Mouse (Mus musculus): ENCODE results near the gene Gm10974.

Gm10974 gene

DNA sequence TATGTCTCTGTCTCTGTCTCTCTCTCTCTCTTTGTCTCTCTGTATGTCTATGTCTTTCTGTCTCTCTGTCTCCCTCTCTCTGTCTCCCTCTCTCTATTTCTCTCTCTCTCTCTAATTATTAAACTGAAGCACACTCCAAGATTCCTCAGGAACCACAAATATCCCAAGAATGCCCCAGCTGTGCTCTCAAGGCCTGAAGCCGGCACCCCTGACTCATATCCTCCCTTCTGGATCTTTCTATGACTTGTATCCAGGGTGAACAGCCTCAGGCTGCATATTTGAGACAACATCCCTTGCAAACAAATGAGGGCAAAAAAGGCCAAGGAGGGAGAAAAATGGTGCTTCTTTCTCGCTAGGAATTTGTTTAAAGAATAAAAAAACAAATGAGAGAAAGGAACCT, at the start of gene Gm10974:
TSS of gene Gm10974 (plus strand) at position 2 of the 400 bp plus-strand sequence.
- DNase-seq (ENCODE audit: low spot score in 2 of 2), result no peak

DNA sequence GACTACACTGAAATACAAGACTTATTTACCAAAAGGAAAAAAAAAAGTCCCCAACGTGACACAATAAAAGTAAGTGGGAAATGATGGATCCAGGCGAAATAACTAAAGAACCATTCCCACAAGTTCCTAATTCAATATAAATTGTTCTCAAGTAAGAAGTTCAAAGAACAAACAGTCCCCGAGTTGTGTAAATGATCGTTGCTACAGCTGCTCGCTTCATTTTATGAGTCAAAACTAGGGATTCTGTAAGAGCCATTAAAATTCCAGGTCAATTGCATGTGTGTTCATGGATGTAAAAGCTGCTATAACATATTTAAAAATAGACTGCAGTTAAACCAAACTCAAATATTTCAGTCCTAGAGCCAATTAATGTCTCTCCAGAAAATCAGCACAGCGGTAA, 47.6 kb upstream of the Gm10974 start:
- no peak for DNase-seq (ENCODE audit: low spot score in 2 of 2)

DNA sequence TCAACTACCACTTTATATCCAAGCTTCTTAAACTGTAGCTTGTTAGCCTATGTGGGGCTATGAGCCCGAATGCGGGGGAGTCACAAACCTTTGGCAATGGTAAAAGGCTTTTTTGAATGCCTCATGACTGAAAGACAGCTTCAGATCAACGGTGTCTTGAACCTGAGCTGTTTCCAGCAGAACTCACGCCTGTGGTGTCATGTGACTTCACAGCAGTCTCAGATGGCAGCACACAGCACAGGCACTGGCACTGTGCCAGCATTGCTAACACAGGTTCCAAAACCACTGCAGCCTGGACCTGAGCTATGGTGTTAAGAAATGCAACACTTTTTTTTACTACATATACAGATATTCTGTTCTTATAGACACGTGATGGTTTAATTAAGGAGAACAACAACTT, 44.7 kb upstream of the Gm10974 start:
- no peak for DNase-seq (ENCODE audit: low spot score in 2 of 2)

DNA sequence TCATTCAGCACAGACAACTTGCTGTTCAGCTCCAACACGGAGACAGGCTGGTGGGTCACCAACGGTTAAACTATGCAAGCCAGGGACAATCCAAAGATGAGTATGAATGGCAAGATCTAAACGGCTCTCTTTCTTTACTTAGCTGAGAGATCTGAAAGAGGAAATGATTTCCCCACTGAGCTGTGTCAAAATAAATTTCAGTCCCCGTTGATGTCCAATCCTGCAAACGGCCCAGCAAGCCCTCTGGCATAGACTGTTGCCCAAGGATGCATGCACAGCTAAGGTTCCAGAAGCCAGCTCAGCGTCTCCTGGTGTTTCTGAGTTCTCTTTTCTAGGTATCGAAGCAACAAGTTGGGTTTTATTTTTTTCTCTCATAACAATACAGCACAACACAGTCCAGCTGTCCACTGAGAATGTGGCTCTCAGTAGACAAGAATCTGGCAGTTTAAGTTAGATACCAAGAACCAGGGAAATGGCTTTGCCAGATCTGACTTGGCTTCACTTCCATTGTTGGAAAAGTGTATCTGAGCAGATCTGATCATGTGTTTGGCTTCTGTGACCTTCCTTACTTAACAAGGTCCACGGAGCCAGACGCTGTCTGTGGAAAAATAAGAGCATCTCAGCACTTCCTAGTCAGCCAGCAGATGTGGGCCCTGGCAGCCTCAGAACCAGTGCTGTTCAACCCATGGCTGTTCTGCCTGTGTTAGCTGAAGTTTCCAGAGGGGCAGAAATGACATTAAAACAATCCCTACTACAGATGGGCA, 42.3 kb upstream of the Gm10974 start:
- no peak for DNase-seq (ENCODE audit: low spot score in 2 of 2)

DNA sequence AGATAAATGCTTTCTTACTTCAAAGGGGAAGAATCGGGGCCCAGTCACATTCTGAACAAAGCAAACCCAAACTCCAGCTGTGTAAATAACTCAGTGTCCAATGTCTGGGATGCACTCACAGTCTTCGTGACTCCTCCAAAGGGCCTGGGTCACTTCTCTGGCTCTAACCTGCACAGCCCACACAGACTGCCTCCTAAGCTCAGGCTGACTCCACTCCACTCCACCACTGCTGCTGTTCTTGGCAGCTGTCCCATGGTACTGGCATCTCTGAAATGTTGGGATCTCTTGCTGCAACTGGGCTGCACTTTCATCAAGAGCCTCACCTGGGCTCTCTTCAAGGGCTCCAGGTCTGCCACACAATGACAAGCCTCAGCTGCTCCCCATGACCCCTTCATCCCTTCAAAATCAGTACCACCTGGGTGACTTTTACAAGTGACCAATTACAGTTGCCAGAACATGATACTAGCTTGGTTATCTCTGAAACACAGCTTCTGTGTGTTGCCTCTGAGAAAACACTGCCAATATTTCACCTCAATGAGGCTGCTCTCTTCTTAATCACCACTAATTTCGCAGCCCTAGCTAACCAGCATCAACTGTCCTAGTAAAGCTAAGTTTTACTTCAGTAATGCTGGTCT, 40.2 kb upstream of the Gm10974 start:
- no peak for DNase-seq (ENCODE audit: low spot score in 2 of 2)

DNA sequence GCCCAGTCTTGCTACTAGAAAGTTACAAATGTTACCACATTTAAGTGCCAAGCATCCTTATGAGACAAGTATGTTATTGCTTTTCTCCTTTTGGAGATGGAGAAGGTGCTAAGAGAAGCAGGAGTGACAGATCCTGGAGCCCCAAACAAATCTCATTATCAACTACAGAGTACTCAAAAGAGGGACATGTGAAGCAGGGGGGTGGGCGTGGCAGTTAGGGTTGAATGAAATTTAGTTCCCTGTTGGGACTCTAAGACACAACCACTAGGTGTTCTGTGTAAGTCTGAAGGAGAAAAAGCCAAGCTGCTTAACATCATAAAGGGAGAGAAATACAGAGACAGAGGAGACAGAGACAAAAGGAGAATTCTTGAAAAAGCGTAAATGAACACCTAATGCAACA, 38.2 kb upstream of the Gm10974 start:
- DNase-seq (ENCODE audit: low spot score in 2 of 2), result no peak

DNA sequence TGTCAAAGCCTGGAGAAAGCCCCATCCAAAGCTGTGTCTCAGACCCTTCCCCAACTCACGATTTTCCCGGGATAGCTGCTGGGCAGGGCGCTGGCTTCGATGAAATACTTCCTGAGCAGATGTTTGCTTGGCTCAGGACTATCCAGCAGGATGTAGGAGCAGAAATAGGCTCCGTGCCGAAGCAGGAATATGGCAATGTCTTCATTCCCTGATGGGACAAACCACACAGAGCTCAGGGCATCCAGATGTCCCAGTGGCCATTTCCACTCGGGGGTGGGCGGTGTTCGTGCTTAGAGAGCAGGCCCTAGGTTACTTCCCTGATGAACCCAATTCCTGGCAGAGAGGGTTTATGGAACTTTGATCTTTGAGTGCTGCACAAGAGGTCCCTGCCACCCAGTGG, 35.1 kb upstream of the Gm10974 start:
- DNase-seq (ENCODE audit: low spot score in 2 of 2), result no peak

DNA sequence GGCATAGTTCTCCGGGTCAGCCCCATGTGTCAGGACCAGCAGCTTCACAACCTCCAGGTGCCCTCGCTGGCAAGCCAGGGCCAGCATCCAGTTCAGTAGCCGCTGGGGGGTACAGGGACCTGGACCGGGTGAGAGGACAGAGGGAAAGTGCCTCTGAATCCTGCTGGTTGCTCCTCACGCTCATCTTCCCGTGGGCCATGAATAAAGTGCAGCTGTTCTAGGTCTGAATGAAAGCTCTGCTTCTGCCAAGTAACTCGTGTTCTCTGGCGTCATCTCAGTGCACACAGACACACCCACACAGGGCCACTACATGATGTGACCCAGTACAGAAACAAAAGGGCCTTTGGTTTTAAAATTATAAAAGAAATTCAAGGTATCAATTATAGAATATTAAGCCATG, 33.4 kb upstream of the Gm10974 start:
- DNase-seq (ENCODE audit: low spot score in 2 of 2), result no peak

DNA sequence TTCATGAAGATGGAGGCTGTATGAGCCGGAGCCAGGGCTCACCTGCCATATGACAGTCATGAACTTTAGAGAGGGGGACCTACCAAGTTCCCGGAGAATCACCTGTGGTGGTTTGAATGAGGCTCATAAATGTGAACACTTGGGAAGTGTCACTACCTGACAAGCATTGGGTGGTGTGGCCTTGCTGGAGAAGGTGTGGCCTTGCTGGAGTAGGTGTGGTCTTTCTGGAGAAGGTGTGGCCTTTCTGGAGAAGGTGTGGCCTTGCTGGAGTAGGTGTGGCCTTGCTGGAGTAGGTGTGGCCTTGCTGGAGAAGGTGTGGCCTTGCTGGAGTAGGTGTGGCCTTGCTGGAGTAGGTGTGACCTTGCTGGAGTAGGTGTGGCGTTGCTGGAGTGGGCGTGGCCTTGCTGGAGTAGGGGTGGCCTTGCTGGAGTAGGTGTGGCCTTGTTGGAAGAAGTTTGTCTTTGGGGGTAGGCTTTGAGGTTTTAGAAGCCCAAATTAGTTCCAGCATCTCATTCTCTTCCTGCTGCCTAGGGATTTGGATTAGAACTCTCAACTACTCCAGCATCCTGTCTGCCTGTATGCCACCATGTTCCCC, 31.7 kb upstream of the Gm10974 start:
- no peak for DNase-seq (ENCODE audit: low spot score in 2 of 2)

DNA sequence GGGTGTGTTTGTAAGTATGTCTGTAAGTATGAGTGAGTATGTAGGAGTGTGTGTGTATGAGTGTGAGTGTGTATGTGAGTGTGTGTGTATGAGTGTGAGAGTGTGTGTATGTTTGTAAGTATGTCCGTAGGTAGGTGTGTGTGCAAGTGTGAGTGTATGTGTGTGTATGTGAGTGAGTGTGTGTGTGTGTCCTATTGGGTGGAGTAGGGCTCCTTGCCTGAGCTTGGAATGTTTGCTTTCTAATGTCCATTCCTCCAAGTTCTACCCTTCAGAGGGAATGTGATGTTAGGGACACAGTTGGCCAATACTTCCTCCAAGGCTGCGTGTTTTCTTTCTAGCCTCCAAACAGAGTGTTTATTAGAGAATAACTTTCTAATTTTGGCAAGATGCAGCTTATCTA, 28.8 kb upstream of the Gm10974 start:
- DNase-seq (ENCODE audit: low spot score in 2 of 2), result no peak

DNA sequence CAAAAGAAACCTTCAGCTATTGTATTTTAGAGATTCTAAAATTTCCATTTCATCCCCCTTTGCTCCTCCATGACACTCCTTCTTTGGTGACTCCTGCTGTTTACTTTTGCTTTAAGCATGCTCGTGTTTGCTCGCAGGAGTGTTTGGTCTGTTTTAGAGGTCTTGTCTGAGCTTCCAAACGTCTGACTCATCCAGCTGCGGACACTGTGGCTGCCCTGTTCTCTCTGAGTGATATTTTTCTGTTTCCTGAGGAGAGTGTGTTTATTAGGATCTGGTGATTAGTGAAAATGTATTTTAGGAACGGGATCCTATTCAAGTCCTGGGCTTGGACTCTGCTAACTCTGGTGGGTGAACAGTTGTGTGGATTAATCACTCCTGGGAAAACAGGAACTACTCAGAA, 26.1 kb upstream of the Gm10974 start:
- no peak for DNase-seq (ENCODE audit: low spot score in 2 of 2)

DNA sequence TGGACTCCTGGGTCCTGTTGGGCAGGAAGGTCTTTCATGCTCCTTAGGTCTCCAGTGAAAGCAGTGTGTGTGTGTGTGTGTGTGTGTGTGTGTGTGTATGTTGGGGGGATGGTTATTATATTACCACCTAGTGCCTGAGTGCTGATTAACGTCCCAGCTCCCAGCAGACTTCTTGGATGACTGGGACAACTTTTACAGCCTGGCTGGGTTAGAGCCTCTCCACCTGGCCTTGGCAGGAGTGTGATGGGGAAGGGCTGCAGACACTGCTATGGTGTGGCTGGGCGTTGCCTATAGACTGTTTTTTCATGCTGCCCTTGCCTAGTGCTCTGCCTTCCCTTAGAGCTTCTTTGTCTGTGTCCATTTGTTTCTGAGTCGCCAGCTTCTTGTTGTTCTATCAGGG, 25.7 kb upstream of the Gm10974 start:
- DNase-seq (ENCODE audit: low spot score in 2 of 2), result no peak

DNA sequence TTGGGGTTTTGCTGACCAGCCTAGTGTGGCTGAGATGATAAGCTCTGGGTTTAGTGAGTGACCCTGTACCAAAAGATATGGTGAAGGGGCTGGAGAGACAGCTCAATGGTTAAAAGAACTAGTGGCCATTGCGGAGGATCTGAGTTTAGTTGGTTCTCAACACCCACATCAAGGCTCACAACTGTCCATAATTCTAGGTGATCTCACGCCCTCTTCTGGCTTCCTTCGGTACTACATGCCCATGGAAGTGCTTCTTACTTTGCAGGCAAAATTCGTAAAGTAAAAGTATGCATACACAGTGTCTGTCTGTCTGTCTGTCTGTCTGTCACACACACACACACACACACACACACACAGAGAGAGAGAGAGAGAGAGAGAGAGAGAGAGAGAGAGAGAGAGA, 23.4 kb upstream of the Gm10974 start:
- DNase-seq (ENCODE audit: low spot score in 2 of 2), result peak; percentile 31 to 45

DNA sequence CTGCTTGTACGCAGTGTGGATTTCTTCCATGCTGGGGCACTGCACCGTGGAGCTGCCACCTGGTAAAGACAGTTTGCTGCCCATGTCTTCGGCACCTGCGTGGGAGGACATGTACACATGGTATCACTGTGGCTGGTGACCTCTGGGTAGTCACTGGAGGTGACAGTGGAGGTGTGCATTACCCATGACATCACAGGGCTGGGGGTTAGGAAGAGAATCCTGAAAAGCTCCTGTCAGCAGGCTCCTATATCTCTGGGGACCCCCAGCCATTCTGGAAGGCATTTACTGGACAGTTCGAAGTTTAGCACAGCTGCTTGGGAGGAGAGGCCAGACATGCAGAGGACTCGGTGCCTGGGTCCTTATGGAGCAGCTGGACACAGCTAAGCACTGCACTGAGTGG, 22.9 kb upstream of the Gm10974 start:
- DNase-seq (ENCODE audit: low spot score in 2 of 2), result no peak

DNA sequence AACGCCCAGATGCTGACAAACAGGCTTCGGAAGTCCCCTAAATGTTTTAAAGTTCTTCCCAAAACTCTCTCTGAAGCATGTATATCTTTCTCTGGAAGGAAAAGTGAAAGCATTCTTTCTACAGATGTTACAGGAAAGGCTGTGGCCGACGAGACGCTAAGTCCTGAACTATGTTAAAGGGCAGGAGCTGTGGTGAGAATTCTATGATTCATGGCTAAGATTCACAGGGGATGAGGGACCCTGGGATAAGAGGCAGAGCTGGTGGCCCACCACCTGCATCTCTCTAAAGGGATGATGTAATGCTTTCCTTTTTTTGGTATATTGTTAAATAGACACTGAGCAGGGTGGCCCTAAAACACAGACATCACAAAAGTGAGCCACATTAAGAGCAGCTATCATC, 22.4 kb upstream of the Gm10974 start:
- DNase-seq (ENCODE audit: low spot score in 2 of 2), result no peak

DNA sequence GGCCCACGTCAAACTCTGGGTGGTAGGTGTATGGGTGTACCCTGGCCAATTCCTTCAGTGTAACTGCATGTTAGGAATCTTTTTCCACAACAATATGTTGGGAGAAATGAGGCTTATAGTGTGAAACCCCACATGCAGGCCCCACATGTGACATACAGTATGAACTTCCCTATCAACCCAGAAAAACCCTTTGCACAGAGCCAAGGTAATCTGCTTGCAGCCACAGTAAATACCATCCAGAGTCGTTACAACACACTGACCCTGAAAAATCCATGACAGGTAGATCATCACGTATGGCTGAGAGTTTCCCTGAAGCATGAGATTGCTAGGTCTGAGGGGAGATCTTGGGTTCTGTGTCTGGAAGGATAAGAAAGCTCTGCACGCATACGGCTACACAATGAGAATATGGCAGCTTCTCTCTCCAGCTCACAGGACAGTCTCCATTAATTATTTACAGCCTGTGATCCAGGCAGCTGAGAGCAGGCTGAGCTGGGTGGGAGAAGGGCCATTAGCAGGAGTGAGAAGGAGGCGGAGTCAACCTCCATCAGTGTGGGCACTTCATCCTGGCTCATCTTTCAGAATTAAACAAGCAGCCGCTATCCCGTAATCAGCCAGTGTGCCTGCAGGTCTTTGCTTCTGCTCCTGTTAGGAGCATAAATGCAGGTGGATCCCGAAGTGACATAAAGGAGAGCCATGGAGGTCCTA, 18.6 kb upstream of the Gm10974 start:
- DNase-seq (ENCODE audit: low spot score in 2 of 2), result no peak

DNA sequence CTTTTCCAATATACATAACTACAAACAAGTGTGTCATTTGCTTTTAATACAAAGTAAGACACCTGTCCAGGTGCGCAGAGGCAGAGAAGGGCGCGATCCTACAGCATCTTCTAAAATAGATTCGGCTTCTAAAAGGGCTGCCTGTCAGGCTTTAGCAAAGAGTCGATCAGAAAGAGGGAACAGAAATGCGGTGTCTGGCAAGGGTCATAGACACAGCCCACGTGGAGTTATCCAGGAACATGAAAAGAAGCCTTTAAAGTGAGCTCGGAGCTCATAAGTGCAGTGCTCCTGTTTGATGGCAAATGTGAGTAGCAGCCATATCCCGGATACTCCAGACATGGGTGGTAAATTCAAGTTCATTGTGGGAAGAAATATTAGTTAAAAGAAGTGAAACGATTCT, 17.1 kb upstream of the Gm10974 start:
- no peak for DNase-seq (ENCODE audit: low spot score in 2 of 2)

DNA sequence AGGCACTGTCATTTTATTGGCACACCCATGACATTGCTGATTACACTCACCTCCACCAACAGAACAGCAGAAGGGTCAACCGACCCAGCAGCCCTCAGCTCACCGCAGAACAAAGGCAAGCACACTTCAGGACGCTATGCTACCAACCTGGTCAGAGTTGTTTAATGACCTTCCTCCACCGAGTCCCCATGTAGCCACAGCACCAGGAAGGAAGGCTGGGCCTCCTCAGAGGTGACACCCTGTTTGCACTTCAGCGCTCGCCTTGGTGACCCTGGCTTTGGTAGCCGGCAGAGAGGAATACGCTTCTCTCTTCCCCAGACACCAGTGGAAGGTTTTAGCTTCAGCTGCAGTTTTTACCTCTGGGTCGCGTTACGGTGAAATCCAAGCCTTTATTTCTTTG, 16.0 kb upstream of the Gm10974 start:
- no peak for DNase-seq (ENCODE audit: low spot score in 2 of 2)

DNA sequence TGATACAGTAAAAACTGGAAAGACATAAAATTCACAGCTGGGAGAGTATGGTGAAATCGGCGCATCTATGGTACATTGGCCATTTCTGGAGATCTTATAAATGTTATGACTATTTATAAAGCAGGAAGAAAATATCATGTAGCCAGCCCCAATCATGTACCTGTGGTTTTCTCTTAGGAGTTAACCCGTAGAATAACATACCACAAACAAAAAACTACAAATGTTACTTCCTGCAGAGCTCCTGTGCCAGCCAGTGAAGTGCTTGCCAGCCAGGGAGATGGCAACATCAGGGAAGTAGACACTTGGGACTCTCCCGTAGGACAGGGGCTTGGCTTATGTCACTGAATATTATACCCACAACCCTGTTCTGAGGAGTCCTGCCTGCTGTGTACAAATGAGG, 14.6 kb upstream of the Gm10974 start:
- DNase-seq (ENCODE audit: low spot score in 2 of 2), result no peak

DNA sequence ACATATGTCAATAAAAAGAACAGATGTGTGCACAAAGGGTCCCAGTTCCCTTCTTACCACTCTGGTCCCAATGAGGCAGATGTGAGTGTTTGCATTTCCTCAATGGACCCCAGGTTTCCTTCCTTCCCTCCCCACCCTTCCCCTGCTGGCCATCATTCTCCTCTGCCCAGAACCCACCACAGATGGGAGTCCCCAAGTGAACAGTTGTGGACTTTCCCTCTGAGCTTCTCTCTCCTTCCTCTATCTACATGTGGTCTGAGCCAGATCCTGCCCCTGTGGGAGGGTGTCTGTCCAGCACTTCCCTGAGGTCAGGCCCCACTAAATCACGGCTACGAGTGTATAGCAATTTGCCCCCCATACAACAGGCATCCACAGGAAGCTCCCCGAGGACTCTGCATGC, 10.8 kb upstream of the Gm10974 start:
- DNase-seq (ENCODE audit: low spot score in 2 of 2), result no peak

DNA sequence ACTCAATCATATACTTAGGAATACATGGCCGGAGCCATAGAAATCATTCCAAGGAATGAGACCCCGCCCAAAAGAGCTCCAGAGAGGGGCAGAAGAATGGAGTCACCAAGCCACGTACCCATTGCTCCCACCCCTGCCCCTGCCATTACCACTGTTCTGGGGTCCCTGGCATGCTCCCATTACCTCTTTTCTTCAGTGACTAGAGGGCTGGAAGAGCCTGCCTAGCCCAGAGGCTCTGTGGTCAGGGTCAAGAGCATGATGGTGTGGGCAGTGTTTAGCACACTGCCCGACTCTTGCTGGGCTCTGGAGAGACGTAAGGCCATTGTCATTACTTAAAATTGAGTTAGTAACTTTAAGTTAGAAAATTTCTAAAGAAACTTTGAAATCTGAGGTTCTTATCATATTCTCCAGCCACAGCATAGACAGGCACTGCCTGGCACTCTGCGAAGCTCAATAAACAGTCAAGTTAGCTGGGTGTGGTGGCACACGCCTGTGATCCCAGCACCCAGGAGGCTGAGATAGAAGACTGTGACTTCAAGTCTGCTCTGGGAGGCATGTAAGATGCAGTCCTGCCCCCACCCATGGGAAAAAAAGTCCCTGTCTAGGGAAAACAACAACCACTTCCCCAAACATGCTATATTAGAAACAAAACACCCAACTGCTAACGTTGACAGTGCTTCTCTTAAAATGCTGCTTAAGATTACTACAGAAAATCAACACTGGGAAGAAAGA, 9.7 kb upstream of the Gm10974 start:
- no peak for DNase-seq (ENCODE audit: low spot score in 2 of 2)

DNA sequence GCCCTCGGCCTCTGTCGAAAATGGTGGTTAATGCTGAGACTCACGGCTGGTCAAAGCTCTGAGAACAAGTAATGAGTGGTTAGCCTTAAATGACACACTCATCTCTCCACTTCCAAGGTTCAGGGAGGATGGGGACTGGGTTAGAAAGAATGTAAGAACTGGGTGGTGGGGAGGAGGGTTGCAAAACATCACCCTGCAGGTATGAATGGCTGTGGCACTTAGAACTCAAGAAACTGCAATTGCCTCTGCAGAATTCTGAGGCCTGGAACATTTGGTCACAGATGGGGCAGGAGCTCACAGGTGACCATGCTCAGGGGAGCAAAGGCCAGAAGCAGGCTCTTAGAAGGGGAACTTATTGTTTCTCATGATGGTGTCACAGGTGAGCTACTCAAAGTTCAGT, 7.2 kb upstream of the Gm10974 start:
- DNase-seq (ENCODE audit: low spot score in 2 of 2), result no peak
